Mouse (Mus musculus) left cerebral cortex, postnatal 4 days (tissue): Measurements from ENCODE around the gene Aplp1. TPM values are rescaled to one million over a fixed set of nuclear protein-coding genes. Genes with fewer than 3 reads are reported as not detected.
"Not testable (repeated sequence)": the region's sequence is repeated elsewhere in the genome, so short reads cannot be mapped to it uniquely, and the experiment has no call there.

Experiments used
- DNase-seq: peaks from one replicate; pipeline ENCODE4 v3.0.0-alpha.2; 2022
- intact Hi-C: fragments of 180-260 bp; cut with DNase I; formaldehyde crosslinking; loops from one replicate; pipeline ENCODE4 v1.15.1; 2025
- total RNA-seq, 2 experiments: library from RNA; stranded (reverse); gene quantifications; 2 replicates each; pipeline ENCODE4 v1.2.3; 2021

Aplp1 gene
- total RNA-seq, result 100 to 1,000 TPM; 739 to 767 TPM

GRCm38 (mm10) chr7:30444971-30445751 lies at the start of gene Aplp1:
Gene Aplp1 (minus strand): TSS chr7:30445535.
- DNase-seq, result peak; percentile 74
- intact Hi-C loops, result loop anchor here (5.0 kb wide), 1 partner anchor 32 kb away; no protein-coding TSS in a partner anchor

DNA sequence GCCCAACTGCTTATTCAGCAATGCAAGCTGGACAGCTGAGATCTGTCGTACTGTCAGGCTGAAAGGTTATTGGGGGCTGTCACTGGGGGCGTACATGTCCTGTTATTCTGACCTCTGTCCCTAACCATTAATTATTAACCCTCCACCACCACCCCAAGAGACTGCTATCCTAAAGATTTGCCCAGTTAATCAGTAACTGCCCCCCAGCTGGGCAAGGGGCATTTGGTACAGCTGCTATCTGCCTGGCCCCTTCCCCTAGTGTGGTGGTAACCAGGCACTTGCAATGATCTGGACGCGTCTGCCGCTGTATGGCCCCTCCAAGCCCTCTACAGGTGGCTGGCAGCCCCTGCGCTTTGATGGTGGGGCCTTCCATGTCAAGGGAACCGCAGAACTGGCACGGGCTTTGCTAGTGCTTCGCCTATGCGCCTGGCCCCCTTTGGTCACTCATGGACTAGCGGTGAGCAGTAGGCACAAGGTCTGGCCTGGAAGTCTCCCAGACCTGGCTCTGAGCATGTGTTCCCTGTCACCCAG lies 48.1 kb upstream of the Aplp1 start, which contains the start of gene Prodh2:
Gene Prodh2, plus strand, starts transcription at position 222 of the 531 bp plus-strand sequence.
- intact Hi-C loops, result loop anchor here (10.0 kb wide), 1 partner anchor 159 kb away; no protein-coding TSS in a partner anchor
- DNase-seq, result no peak

GRCm38 (mm10) chr7:30492765-30493164 lies 47.4 kb upstream of the Aplp1 start:
- intact Hi-C loops, result loop anchor here (10.0 kb wide), 1 partner anchor 158 kb away; no protein-coding TSS in a partner anchor
- peak; percentile 89 for DNase-seq

DNA sequence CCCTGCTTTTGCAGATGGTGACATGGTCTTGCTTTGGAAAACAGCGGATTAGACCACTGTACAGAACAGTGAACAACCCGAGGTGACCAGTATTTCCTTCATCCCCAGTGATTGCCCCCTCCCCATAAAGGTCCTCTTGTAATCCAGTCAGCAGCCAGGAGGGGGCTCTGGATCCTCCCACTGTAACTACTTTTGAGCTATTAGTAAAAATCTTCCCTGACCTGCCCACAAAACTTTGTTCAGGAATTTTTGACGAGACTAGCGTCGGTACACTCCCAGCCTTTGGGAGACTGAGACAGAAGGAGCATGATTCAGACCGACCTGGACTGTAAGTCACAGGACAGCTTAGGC lies 45.6 kb upstream of the Aplp1 start:
- DNase-seq, result no peak
- intact Hi-C loops, result loop anchor here (10.0 kb wide), 1 partner anchor 156 kb away; no protein-coding TSS in a partner anchor

DNA sequence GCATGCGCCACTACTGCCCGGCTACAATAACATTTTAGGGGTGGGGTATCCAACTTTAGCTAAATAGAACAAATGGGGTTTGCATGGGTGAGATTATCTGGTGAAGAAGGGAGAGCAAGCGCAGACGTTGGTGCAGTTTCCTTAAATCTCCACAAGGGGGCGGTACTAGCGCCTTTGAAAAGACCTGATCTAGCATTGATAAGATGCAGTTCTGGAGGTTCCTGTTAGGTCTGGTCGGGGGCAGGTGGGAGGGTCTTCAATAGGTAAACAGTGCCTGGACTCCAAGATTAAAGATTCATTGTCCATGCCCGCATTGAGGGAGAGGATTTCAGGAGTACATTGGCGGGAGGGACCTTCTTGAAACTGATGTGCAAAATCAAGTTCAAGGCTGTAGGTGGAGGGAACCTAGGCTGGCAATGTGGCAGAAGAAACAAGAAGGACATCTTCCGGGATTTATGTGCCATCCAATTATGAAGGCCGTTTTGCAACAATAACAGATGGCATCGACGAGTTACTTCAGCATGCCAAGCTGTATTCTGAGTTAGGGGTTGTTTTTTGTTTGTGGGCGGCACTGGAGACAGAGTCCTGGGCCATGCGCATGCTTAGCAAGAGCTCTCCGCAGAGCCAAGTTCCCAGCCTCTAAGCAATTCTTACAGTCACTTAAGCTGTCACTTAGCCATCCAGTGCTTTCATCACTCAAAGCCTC lies 45.1 kb upstream of the Aplp1 start:
- intact Hi-C loops, result loop anchor here (10.0 kb wide), 1 partner anchor 156 kb away; no protein-coding TSS in a partner anchor
- DNase-seq, result peak; percentile 57

GRCm38 (mm10) chr7:30484250-30484649 lies 38.9 kb upstream of the Aplp1 start:
- intact Hi-C loops, result no loop called here
- DNase-seq, result no peak

DNA sequence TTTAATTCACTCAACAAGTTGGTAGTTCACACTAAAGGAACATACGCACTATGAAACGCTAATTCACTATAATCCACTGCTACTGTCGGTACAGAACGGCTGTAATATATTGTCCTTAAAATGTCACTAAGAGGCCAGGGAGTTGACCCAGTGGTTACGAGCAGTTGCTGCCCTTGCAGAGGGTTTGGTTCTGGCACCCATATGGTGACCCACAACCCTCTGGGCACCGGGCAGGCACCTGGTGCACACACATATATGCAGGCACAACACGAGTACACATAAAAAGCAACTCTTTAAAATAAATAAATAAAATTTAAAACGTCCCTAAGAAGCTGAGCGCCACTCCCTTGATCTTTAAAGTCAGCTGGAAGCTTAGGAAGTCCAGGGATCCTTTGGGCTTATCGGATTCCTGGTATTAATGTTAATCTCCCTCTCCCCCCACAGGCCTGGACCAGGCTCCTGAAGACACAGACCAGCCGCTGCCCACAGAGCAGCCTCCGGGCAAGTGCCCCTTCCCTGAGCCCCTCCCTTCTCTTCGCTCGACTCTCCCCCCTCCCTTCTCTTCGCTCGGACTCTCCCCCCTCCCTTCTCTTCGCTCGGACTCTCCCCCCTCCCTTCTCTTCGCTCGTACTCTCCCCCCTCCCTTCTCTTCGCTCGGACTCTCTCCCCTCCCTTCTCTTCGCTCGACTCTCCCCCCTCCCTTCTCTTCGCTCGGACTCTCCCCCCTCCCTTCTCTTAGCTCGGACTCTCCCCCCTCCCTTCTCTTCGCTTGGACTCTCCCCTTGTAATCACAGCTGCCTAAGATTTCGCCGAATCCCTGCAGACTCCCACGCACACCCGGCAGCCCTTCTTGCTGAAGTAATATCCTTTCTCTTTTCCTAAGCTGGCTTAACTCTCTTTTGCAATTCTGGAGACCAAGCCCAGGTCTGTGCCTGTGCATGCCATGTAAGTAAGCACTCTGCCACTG lies 32.4 kb upstream of the Aplp1 start:
- peak; percentile 47 for DNase-seq
- intact Hi-C loops, result loop anchor here (5.0 kb wide), 1 partner anchor 35 kb away; no protein-coding TSS in a partner anchor

DNA sequence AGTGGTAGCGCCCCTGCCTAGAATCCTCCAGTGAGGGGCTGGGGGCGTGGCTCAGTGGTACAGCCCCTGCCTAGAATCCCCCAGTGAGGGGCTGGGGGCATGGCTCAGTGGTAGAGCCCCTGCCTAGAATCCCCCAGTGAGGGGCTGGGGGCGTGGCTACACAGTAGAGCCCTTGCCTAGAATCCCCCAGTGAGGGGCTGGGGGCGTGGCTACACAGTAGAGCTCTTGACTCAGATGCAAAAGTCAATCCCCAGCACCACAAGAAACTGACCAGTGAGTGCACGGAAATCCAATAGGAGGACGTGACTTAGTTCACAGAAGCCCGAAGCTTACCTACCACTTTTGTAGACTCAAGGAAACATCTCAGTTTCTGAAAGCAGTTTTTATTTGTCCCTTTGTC lies 30.8 kb upstream of the Aplp1 start:
- DNase-seq, result not testable (repeated sequence)
- intact Hi-C loops, result loop anchor here (5.0 kb wide), 1 partner anchor 34 kb away; no protein-coding TSS in a partner anchor

- intact Hi-C loops, result loop anchor here (5.0 kb wide), 1 partner anchor 33 kb away; no protein-coding TSS in a partner anchor
These were observed 29.7 kb upstream of the Aplp1 start for GRCm38 (mm10) chr7:30474999-30475398.

DNA sequence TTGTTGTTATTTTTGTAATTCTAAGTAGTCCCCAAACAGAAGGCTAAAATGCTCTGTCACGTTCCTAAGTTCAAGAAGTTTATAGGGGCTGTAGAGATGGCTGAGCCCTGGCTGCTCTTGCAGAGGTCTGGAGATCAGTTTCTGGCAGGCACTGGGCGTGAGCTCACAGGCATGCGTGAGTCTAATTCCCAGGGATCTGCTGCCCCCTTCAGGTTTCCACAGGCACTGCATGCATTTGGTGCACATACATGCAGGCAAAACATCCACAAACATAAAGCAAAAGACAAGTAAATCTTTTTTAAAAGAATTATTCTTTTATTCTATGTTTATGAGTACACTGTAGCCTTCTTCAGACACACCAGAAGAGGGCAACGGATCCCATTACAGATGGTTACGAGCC lies 27.1 kb upstream of the Aplp1 start:
- intact Hi-C loops, result no loop called here
- peak; percentile 76 for DNase-seq

More at GRCm38 (mm10) chr7:30474999-30475398, 29.7 kb upstream of the Aplp1 start:
- no peak for DNase-seq

DNA sequence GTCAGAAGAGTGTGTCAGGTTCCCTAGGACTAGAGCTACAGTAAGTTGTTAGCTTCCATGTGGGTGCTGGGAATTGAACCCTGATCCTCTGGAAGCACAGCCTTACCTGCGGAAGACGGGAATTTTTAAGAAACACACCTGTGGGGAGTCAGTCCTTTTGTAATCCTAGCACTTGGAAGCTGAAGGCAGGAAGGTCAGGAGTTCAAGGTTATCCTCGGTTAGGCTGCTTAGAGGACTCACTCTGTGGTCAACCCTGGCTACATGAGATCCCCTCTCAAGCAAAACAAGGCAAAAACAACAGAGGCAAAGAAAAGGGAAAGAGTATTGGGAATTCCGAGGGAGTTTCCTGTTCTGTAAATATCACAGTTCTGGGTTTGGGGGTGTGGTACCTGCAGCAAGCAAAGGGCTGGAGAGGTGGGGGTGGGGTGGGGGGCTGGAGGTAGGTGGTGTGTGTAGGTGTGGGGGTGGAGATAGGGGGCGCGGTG lies 19.5 kb upstream of the Aplp1 start:
- intact Hi-C loops, result no loop called here
- no peak for DNase-seq

- DNase-seq, result no peak
- intact Hi-C loops, result no loop called here
These were observed 18.7 kb upstream of the Aplp1 start for GRCm38 (mm10) chr7:30463996-30464395.

GRCm38 (mm10) chr7:30463568-30463967 lies 18.2 kb upstream of the Aplp1 start:
- intact Hi-C loops, result no loop called here
- DNase-seq, result no peak

DNA sequence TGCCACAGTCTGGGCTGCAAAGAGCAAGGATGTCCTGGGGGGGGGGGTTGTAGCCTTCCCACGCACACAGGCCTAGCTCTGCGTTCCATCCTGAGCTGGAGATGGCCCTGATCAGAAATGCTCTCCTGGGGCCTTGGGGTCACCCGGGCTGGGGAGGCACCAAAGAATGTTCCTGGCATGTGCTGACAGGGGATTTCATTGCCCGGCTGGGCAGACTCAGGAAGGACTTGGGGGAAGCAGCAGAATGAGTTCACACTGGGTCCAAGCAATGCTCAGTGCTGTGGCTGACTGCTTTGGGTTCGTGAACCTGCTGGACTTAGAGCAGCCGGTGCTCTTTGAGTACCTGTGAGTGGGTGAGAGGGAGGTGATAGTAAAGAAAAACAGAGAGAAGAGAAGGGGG lies 14.1 kb upstream of the Aplp1 start:
- DNase-seq, result no peak
- intact Hi-C loops, result no loop called here

DNA sequence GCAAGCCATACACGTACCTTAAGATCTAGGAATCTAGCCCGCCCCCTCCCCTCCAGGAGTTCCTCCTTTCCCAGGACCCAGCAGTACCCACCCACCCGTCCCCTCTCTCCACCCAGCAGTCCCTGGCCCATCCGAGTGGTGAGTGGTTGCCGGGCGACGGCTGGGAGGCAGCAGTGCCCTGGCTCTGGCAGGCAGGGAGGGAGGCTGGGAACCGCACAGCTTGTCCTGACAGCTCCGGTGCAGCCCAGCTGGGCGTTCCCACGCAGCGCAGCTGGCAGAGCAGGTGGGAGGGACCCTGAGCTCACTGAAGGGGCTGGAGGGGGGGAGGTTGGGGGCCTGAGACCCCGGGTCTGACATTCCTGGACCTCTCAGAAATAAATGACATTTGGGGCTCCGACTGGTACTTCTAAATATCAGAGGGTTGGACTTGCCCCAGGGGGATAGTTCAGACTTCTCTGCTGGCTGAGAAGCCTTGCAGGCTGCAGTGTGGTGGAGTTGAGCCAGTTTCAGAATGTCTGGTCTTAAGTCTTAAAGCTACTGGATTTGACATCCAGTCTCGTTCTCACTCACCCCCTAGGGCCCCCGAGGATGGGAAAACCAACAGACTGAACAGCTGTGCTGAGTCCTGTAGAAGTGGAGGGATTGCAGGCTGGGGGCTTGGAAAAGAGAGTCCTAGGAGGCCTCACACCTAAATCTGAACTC lies 12.4 kb upstream of the Aplp1 start, which contains the start of the genes Kirrel2 and Nphs1:
Gene Kirrel2, minus strand, starts transcription at position 62 of the 702 bp plus-strand sequence.
Gene Nphs1, plus strand, starts transcription at position 687 of the 702 bp plus-strand sequence.
- DNase-seq, result peak; percentile 85
- intact Hi-C loops, result no loop called here

DNA sequence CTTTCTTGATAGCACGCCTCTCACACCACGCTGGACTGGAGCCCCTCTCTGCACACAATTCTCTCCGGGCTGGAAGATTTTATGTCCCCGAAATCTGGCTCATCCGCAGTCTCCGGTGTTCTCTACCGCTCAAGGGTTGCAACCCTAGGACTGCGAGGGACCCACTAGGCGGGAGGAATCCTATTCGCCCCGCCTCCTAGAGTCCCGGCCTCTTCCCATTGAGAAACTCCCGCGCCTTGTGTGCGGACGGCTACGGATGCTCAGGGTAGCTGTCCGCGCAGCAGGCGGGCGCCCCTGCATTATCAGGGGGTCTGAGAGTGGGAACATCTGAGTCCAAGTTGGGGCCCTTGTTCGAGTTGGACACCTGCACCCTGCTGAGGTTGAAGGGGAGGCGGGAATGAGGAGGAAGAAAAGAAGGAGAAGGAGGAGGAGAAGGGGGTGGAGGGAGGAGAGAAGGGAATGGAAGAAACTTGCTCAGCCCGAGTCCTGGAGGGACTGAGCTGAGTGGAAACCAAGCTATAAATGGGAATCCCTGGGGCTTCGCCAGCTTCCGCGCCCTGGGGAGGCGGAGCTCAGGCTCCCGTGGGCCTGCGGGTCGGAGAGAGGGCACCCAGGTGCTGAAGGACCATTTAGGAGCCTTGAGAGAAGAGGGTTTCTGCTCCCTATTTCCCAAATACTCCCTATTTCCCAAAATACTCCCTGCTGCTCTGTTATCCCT lies 11.7 kb upstream of the Aplp1 start:
- intact Hi-C loops, result no loop called here
- no peak for DNase-seq

GRCm38 (mm10) chr7:30456487-30456886 lies 11.2 kb upstream of the Aplp1 start:
- intact Hi-C loops, result no loop called here
- DNase-seq, result no peak

DNA sequence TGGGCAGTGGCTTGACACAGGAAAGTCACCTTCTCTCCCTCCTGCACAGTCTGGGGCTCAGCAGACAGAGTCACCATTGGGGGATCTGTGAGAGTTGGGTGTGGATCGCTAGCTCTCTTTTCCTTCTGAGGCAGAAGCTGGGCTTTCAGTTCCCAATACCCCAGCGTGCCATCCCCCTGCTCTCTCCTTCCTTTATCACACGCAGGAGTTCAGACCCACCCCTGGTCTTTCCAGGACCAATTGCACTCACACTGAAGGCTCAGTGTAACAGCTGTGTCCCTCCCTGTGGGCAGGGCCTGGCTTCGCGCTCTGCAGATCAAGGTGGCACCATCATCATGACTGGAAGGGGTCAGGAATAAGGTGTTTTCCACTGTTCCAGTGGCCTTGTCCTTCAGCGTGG lies 8.9 kb upstream of the Aplp1 start:
- no peak for DNase-seq
- intact Hi-C loops, result no loop called here
